Mouse (Mus musculus): Measurements from ENCODE around the gene Fbxl13.

- TF ChIP-seq CTCF (IDR thresholded peaks at IDR 0.05; ENCODE audit: insufficient read depth, low read length) (no peak), POLR2A (IDR thresholded peaks at IDR 0.05; ENCODE audit: borderline replicate concordance, extremely low read depth, low read depth, low read length) (no peak)
Measured at GRCm38 (mm10) chr5:21683811-21684210, 38.4 kb upstream of the Fbxl13 start.
